Comparison of ENCODE assay signal across 9 mouse cellular contexts in genomic region chr3:85571276-85571675, GRCm38 (mm10). TPM values are rescaled to one million over a fixed set of nuclear protein-coding genes. Genes with fewer than 3 reads are reported as not detected.
A peak's percentile ranks its signal among the peaks of the same experiment; 100 is the strongest.
DNase-seq lines count a peak whose midpoint lies in the region; ATAC-seq and TF ChIP-seq lines count a peak whose summit lies in the region.
"Had no signal": no experiment of that assay in that cellular context is flagged by ENCODE, and none has a peak within 500 bp of the region (broad histone marks: within the 10 kb centered on the region; RNA-seq: fewer than 3 reads in every experiment).

No protein-coding gene starts in this region.

- no peak overlapping the region for H3K27ac ChIP-seq in hindbrain, embryonic 10.5 days
- no peak overlapping the region for H3K27ac ChIP-seq in hindbrain, embryonic 16.5 days (ENCODE audit: low read depth, low read length)
- H3K27ac ChIP-seq: limb, embryonic 13.5 days had no signal

- WGBS in hindbrain, embryonic 10.5 days, result 64% methylated on average over 2 of the region's 2 CpGs
- WGBS in hindbrain, embryonic 16.5 days, result 64% methylated on average over 2 of the region's 2 CpGs

- no peak for ATAC-seq in hindbrain, embryonic 16.5 days

- H3K36me3 ChIP-seq in hindbrain, embryonic 10.5 days, result no peaks in the 10 kb centered on the region
- no peaks in the 10 kb centered on the region for H3K36me3 ChIP-seq in hindbrain, embryonic 16.5 days (ENCODE audit: control insufficient read depth, insufficient read depth, low read length)
- no peaks in the 10 kb centered on the region for H3K36me3 ChIP-seq in C2C12 (ENCODE audit: control insufficient read depth, insufficient read depth)
- H3K36me3 ChIP-seq: limb, embryonic 13.5 days had no signal

- H3K4me2 ChIP-seq in hindbrain, embryonic 16.5 days (ENCODE audit: low read length), result no peak overlapping the region
- H3K4me2 ChIP-seq: limb, embryonic 13.5 days had no signal

- DNase-seq in hindbrain, embryonic 10.5 days (ENCODE audit: low spot score), result peak; percentile 34
- DNase-seq in adrenal gland, postnatal 25 days, result peak; percentile 27
- DNase-seq in forelimb bud, embryonic 11.5 days (ENCODE audit: low read depth, low spot score), result peak; percentile 64
- DNase-seq in kidney, postnatal 4 days, result peak; percentile 60 to 71
- peak; percentile 79 for DNase-seq in lung, postnatal 10 days
- DNase-seq in thymus, postnatal 25 days, result peak; percentile 12

- H3K79me3 ChIP-seq in C2C12 (ENCODE audit: low read depth), result no peaks in the 10 kb centered on the region

- H3K9ac ChIP-seq in hindbrain, embryonic 16.5 days (ENCODE audit: low read depth, low read length), result no peak overlapping the region
- H3K9ac ChIP-seq: limb, embryonic 13.5 days had no signal

- H3K9me3 ChIP-seq in hindbrain, embryonic 10.5 days, result no peaks in the 10 kb centered on the region
- H3K9me3 ChIP-seq in hindbrain, embryonic 16.5 days (ENCODE audit: control insufficient read depth, low read length), result no peaks in the 10 kb centered on the region
- H3K9me3 ChIP-seq: limb, embryonic 13.5 days had no signal

- H3K4me3 ChIP-seq in hindbrain, embryonic 10.5 days, result no peak overlapping the region
- no peak overlapping the region for H3K4me3 ChIP-seq in hindbrain, embryonic 16.5 days (ENCODE audit: low read length)
- H3K4me3 ChIP-seq in C2C12 (ENCODE audit: insufficient read depth, poor library complexity, severe bottlenecking), result no peak overlapping the region
- H3K4me3 ChIP-seq: limb, embryonic 13.5 days had no signal

- no peaks in the 10 kb centered on the region; the same call in 1 of the 2 replicates for H3K4me1 ChIP-seq in hindbrain, embryonic 10.5 days (replicated peaks)
- no peaks in the 10 kb centered on the region for H3K4me1 ChIP-seq in hindbrain, embryonic 16.5 days (ENCODE audit: control insufficient read depth, insufficient read depth, low read depth, low read length)
- H3K4me1 ChIP-seq: limb, embryonic 13.5 days had no signal

- no peak overlapping the region for H3ac ChIP-seq in C2C12 (ENCODE audit: control insufficient read depth, insufficient read length, low read depth)

- no peaks in the 10 kb centered on the region for H3K79me2 ChIP-seq in C2C12 (ENCODE audit: control insufficient read depth, insufficient read depth)

- H3K27me3 ChIP-seq in hindbrain, embryonic 10.5 days (ENCODE audit: insufficient read depth, poor library complexity, severe bottlenecking), result no peaks in the 10 kb centered on the region
- H3K27me3 ChIP-seq in hindbrain, embryonic 16.5 days (replicated peaks; ENCODE audit: control insufficient read depth, insufficient read depth, low read length), result no peaks in the 10 kb centered on the region
- H3K27me3 ChIP-seq in C2C12 (ENCODE audit: control insufficient read depth, insufficient read depth, insufficient read length), result no peaks in the 10 kb centered on the region
- H3K27me3 ChIP-seq: limb, embryonic 13.5 days had no signal

- TF ChIP-seq CTCF in C2C12 (IDR thresholded peaks at IDR 0.05; ENCODE audit: control insufficient read depth, insufficient read depth, insufficient read length), result peak; percentile 33

TF ChIP-seq in C2C12, 6 proteins besides CTCF, POLR2A, EP300 and RAD21:
- TF ChIP-seq MAX (IDR thresholded peaks at IDR 0.05) (no peak), CEBPB (IDR thresholded peaks at IDR 0.05; ENCODE audit: low read depth) (peak; percentile 99)

RNA-seq across cellular contexts. Expression of gene Gatb, which starts 2.6 kb away (rescaled TPM):
- polyA plus RNA-seq in hindbrain, embryonic 10.5 days (2016; fragmentation: Nextera tagmentation; extraction: Ambion mirVana), result 23.2 and 26.3 TPM in 2 replicates
- 20.0 and 21.3 TPM in 2 replicates for polyA plus RNA-seq in hindbrain, embryonic 16.5 days (2015; fragmentation: Nextera tagmentation; extraction: Ambion mirVana)
- 12.2 TPM for polyA plus RNA-seq in C2C12 (2012; fragmentation: generic; extraction: Trizol)
- 37.2 and 48.3 TPM in 2 replicates for total RNA-seq in adrenal gland, postnatal 25 days (2021)

Comparison
In these comparisons a context has a peak if more than half of its experiments do, and no peak if none do; other contexts are left out.
1. DNase-seq: peak in every context shown above with its lines; median percentile 79 in lung, postnatal 10 days; 66 in kidney, postnatal 4 days; 64 in forelimb bud, embryonic 11.5 days; 34 in hindbrain, embryonic 10.5 days; 27 in adrenal gland, postnatal 25 days; 12 in thymus, postnatal 25 days.